Mouse (Mus musculus) liver, adult 2 months (tissue): ENCODE measurements around the gene D030056L22Rik.

Source experiments
- CTCF ChIP-seq: fragments of 200-500 bp; IDR thresholded peaks from 2 replicates; pipeline ENCODE4 v1.5.1; 2011; ENCODE audit warnings: low read depth, low read length, control low read depth
- POLR2A ChIP-seq: fragments of 200-500 bp; IDR thresholded peaks from 2 replicates; pipeline ENCODE4 v1.6.1; 2011; ENCODE audit warnings: low read length, control low read depth; ENCODE audit not compliant: insufficient read depth; ENCODE audit errors: extremely low read depth

- TF ChIP-seq CTCF (no peak), POLR2A (no peak)
These were observed 45.3 kb downstream of the D030056L22Rik start for GRCm38 (mm10) chr19:18758269-18758668.
